Mouse (Mus musculus) left cerebral cortex, postnatal 25 days (tissue): ENCODE results near the gene Sh2b3. TPM values are rescaled to one million over a fixed set of nuclear protein-coding genes. Genes with fewer than 3 reads are reported as not detected.

ENCODE experiments used
- DNase-seq, 2 experiments: peaks; one replicate each; pipeline ENCODE4 v3.0.0; 2022; ENCODE audit warnings: low spot score in 2 of 2, mixed read lengths in 1 of 2
- intact Hi-C: fragments of 180-260 bp; cut with DNase I; formaldehyde crosslinking; loops from one replicate; pipeline ENCODE4 v1.15.1; 2025
- total RNA-seq, 2 experiments: library from RNA; stranded (reverse); gene quantifications; 2 replicates each; pipeline ENCODE4 v1.2.3; 2021

The Sh2b3 gene
- total RNA-seq, 2 experiments from 2014 or later: 21.6 to 22.1 TPM

DNA sequence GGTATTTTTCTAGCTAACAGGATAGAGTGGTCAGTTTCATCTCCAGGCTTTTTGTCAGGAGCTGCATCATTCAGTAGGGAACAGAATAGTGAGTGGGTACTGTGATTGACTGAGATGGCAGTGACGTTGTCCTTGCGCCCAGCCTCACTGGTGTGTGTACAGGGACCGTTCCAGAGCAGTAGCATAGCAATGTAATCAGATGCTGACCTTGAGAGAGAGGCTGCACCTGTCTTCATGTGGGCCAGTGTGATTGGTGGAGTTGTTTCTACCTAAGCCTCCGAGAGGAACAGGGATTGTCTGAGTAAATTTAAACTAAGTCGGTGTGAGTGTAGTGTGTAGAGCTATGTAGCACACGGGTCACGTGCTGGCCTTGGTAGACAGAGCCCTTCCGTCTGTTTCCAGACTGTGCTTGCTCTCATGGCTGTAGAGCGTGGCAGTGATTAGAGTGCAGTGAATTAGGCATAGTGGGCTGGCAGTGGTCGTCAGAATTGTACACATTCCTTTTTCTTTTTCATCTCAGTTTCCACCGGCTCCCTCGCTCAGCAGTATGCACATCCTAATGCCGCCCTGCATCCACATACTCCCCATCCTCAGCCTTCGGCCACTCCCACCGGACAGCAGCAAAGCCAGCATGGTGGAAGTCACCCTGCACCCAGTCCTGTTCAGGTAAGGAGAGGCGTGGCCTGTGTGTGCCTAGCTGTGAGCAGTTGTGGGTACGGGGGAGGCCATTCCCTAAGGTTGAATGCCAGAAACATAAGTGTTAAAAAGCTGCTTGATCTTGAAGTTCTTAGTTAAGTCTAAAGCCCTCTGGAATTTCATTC lies 26.9 kb downstream of the Sh2b3 start:
- no peak for DNase-seq

DNA sequence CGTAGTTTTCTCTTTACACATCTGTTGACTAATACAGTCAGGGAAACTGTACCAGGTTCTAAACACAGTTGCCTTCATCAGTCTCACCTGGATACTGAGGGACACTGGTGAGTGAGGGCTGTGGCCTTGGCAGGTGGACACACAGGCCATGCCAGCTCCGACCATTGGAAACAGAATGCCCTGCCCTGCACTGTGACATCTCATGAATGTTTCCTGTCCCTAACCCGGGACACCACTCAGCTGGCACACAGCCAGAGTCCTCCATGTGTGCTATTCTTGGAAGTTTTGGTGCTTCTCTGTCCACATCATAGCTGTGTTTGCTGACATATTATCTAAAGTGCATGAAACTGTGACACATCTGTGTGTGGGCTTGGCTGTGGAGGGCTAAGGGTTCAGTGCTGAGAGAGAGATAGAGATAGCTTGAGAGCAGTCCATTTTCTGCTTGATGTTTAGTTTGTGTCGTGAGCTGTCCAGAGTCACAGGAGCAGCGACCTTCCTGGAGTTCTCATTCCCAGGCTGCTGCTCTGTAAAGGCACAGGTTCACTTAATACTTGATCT lies 27.7 kb downstream of the Sh2b3 start:
- intact Hi-C loops: loop anchor here (5.0 kb wide), 1 partner anchor 33 kb away; no protein-coding TSS in a partner anchor
- DNase-seq: no peak

More for the DNA sequence above, 26.9 kb downstream of the Sh2b3 start:
- intact Hi-C loops: no loop called here

DNA sequence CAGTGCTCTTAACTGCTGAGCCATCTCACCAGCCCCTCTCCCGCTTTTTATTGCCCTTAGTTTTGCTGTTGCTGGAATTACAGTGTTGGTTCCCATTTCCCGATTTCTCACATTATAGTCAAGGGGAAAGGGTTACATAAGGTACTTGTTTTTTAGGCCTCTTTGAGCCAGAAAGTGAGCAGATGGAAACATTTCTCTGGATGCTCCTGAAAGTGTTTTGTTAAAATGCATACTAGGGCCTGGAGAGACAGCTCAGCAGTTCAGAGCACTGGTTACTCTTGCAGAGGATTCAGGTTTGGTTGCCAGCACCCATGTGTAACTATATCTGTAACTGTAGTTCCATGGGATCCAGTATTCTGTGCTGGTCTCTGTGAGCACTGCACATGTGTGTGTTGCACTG lies 29.2 kb downstream of the Sh2b3 start:
- intact Hi-C loops: loop anchor here (5.0 kb wide), 1 partner anchor 34 kb away; no protein-coding TSS in a partner anchor
- DNase-seq: no peak

DNA sequence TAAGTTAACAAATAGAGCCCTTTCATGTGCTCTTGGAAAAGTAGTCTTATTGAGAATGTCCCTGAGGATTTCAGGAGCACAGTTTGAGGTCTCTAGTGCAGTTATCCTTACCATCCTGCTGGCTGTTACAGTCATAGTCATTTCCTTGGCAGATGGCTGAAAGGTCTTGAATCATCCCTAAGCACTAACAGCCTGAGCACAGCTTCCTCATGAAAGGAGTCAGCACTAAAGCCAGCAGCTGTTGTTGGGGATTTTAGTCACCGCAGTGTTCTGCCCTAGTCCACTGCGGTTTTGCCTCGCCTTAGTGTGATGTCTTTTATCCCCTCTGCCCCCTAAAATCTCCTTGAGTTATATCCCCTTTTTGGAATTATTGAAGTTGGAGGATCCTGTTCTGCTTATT lies 30.3 kb downstream of the Sh2b3 start:
- DNase-seq: peak in 1 of 2 experiments; percentile 52

DNA sequence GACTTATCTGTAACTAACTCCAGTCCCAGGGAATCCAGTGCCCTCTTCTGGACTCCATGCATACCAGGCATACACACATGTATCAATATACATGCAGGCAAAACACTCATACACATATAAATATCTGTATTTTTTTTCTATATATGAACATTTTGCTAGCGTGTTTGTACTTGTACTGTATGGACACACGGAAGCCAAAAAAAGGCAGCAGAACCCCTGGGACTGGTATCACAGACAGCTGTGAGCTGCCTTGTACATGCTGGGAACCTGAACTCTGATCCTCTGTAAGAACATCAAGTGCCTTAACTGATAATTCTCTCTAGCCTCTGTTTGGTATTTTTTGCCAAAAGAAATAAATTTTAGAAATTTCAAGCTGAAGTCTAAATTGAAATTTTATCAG lies 39.0 kb downstream of the Sh2b3 start:
- no peak for DNase-seq
- intact Hi-C loops: no loop called here

More for the DNA sequence above, 30.3 kb downstream of the Sh2b3 start:
- intact Hi-C loops: loop anchor here (5.0 kb wide), 1 partner anchor 35 kb away; no protein-coding TSS in a partner anchor

DNA sequence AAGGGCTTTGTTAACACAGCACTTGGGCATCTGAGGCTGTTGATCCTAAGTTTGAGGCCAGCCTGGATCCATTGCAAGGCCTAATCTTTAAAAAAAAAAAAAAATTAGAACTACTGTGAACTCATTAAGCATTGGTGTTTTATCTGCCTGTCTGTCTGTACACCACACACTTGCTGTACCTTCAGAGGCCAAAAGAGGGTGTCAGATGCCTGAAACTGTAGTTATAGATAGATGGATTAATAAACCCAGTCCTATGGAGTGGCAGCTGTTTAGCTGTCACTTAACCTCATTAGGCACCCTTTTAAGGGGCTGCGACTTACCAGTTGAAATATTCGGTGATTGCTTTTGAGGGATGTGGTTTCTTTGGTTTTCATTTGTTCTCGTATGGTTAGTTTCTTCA lies 41.6 kb downstream of the Sh2b3 start:
- intact Hi-C loops: no loop called here
- DNase-seq: no peak

DNA sequence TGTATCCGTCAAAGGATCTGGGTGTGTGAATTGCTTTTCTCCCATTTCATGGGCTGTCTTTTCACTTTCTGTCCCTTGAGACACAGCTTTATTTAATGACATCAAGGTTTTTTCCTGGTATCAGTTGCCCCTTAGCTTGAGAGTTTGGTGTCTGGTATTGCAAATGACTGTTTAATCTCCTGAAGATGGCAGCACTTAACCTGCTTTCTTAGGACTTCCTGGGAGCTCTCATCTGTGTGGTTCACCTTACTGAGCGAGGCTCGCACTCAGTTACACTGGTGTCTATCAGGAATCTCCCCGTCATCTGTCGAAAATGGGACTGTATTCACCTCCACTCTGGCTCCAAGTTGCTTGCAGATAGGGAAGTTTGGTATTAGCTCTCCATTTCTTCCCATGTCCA lies 46.4 kb downstream of the Sh2b3 start:
- intact Hi-C loops: no loop called here
- no peak for DNase-seq

DNA sequence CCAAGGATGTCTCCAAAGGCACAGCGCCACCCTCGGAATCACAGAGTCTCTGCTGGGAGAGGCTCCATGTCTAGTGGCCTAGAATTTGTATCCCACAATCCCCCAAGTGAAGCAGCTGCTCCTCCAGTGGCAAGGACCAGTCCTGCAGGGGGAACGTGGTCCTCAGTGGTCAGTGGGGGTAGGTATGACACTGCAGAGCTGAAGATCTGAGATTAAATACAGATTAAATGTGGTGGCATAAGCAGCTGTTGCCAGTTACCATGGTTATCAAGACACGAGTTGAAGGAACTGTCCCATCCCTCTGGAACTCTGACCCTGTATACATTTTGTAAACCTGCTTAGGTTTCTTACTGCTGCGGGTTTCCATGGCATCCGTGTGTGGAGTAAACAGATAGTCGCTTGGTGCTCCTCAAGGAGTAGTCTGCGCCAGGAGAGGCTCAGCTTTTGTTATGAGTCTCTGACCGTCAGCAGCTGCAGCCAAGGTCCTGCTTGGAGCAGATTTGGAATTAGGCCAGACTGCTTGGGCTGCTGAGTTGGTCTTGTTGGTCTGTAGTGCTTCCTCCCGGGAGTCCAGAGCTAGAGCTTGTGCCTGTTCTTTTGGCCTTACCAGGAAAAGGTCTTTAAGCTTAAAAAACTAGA lies 53.5 kb downstream of the Sh2b3 start:
- no peak for DNase-seq
- intact Hi-C loops: no loop called here

DNA sequence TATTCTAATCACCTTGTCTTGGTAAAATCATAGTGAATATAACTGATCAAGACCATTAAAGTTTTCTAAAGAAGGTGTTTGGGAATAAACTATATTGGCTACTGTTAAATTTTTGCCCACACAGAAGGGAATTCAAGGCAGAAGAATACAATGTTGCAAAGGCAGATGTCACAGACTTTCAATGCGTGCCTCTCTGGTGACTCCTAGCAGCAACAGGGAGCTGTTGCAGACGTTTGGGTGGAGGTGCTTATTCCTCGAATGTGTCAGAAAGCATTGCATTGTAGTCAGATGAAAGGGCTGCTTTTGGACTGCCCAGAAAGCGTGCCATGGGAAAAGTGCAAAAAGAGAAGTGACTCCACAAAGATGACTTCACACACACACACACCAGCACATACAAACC lies 55.0 kb downstream of the Sh2b3 start:
- intact Hi-C loops: no loop called here

DNA sequence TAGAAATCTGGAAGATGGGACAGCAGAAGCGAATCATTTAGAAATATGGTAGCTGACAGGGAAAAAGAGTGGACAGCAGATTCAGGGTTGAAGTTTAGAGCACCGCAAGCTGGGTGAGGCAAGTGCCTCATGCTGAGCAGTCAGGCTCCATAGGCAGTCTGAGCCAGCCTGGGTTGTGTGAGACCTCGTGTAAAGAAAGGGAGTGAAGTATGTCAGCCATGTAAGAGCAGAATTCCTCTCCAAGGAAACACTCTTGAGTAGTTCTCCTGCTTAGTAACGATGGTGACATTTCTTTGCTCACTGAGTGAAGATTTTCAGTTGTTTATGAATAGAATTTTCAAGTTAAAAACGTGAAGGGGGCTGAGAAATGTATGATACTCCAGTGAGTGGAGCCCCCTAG lies 57.3 kb downstream of the Sh2b3 start:
- DNase-seq: no peak
- intact Hi-C loops: no loop called here

More for the DNA sequence above, 55.0 kb downstream of the Sh2b3 start:
- DNase-seq: peak in 1 of 2 experiments; percentile 32

DNA sequence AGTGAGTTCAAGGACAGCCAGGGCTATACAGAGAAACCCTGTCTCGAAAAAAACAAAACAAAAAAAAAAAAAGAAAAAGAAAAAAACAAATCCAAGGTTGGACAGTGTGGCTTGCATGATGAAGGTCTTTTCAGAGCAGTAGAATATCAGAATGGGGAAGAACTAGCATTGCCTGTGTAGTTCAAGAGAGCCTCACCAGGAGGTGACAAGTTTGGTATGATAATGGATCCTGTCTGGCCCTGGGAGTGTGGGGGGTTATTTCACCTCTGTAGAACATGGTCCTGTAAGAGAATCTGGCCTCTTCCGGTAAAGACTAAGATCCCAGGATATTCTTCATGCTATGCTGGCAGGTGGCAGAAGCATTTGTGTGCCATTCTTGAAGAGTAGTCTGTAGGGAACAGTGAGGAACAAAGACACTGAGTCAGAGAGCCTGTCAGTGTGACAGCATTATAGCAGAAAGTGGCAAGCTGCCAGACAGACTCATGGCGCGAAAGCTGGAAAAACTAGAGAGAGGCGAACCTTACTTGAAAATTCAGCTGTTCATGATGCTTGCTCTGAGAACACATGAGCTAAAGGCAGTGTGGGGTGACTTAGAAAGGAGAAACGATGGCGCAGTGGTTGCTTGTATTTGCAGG lies 58.8 kb downstream of the Sh2b3 start:
- intact Hi-C loops: no loop called here
- DNase-seq: peak; percentile 72 to 80

DNA sequence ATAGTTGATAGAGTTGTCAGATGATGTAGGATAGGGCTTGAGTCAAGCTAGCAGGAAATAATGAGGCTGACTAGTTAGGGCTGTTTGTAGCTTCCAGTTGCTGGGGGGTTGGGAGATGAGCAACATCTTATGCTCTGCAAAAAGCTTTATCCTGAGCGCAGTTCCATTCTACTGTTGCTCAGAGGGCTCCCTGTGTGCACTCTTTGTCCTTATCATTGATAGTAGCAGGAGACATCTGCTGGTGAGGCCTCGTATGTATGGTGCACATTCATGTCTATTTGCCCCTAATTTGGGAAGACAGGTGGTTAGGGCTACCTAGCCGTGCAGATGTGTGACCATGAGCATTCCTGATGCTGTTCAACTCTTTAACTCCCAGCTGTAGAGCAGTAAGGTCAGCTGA lies 65.8 kb downstream of the Sh2b3 start:
- intact Hi-C loops: no loop called here

DNA sequence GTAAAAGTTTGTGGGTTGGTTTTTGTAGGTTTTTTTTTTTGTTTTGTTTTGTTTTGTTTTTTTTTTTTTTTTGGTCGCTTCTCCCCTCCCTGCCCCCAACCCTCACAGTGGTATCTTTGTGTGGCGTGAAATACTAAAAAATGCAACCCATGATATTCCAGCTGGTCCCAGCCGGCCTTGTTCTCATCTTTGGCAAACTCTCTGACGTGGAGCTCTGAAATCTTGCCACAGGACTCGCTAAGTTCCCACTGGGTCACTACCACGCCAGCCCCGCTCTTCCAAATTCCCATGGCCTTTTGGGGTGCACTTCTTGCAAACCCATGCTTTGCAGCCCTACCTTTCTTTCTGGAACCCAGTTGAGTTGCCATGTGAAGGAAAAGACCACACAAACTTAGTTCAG lies 67.6 kb downstream of the Sh2b3 start:
- DNase-seq: no peak
- intact Hi-C loops: loop anchor here (5.0 kb wide), 1 partner anchor 58 kb away; the partner anchor contains the start of gene Atxn2

More for the DNA sequence above, 65.8 kb downstream of the Sh2b3 start:
- DNase-seq: no peak

DNA sequence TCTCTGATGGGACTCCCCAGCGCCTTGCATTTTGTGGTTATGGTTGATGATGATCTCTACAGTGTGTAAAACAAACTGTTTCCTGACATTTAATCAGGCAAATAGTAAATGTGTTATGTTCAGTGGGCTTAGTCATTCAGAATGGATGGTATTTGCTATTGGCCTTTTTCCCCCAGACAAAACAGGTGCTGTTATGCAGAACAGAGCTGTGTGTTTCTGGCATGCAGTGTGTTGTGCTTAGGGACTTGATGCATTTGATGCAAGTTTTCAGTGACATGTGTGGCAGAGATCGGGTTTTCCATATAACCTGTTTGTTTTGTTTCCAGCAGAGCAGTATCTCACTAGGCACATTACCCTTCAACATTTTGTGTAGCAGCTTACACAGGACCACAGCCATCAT lies 69.9 kb downstream of the Sh2b3 start:
- intact Hi-C loops: loop anchor here (5.0 kb wide), 1 partner anchor 55 kb away; the partner anchor contains the start of gene Atxn2
- DNase-seq: no peak

DNA sequence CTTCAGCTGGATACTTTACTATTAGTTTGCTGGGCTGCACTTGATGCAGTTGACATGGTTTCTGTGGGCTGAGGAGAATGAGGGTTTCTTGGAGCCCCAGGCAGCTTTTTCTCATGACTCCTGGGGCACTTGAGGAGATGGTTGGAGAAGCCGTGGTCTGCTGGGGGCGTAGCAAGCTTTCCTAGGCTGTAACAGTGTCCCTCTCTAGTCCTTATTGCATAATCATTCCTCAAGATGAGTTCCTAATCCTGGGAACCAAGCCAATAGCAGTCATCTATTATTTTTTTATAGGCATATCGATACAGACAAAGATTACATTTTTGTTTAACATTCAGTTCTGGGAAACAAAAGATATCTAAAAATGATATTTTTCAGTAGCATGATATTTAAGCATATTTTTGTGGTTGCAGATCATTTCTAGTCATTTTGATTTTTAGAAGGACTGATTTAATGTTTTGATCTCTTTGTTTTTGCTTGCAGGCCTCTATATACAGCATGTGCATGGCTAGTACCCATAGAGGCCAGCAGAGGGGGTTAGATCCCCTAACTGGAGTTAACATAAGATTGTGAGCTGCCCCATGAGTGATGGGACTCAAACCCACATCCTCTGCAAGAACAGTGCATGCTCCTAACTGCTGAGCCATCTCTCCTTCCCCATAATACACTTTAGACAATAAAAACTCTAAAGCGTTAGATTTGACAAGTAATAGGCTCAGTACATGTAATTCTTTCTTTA lies 71.2 kb downstream of the Sh2b3 start:
- intact Hi-C loops: loop anchor here (5.0 kb wide), 1 partner anchor 54 kb away; the partner anchor contains the start of gene Atxn2
- no peak for DNase-seq
